Mouse (Mus musculus) frontal cortex, postnatal 10 days (tissue): Measurements from ENCODE around the gene Asap2.

ENCODE experiments used
- DNase-seq, 2 experiments: peaks; one replicate each; pipeline ENCODE4 v3.0.0; 2022; ENCODE audit warnings: low spot score in 2 of 2, mixed read lengths in 1 of 2

Asap2 gene

GRCm38 (mm10) chr12:21133031-21133430, 142.8 kb downstream of the Asap2 start:
- no peak for DNase-seq

GRCm38 (mm10) chr12:21133972-21134859, 144.0 kb downstream of the Asap2 start:
- DNase-seq, result no peak

GRCm38 (mm10) chr12:21135651-21136461, 145.6 kb downstream of the Asap2 start:
- DNase-seq, result no peak

GRCm38 (mm10) chr12:21136462-21136751, 146.1 kb downstream of the Asap2 start:
- peak in 1 of 2 experiments; percentile 50 for DNase-seq

- no peak for DNase-seq
Measured at GRCm38 (mm10) chr12:21139560-21139959, 149.3 kb downstream of the Asap2 start.

GRCm38 (mm10) chr12:21140153-21140552, 149.9 kb downstream of the Asap2 start:
- DNase-seq, result peak in 1 of 2 experiments; percentile 32

- DNase-seq, result no peak
Measured at GRCm38 (mm10) chr12:21140741-21141308, 150.6 kb downstream of the Asap2 start.

GRCm38 (mm10) chr12:21141691-21142300, 151.5 kb downstream of the Asap2 start:
- DNase-seq, result no peak

- no peak for DNase-seq
Measured at GRCm38 (mm10) chr12:21142489-21143254, 152.4 kb downstream of the Asap2 start.

- DNase-seq, result no peak
Measured at GRCm38 (mm10) chr12:21144602-21145001, 154.3 kb downstream of the Asap2 start.

- no peak for DNase-seq
Measured at GRCm38 (mm10) chr12:21145050-21145449, 154.8 kb downstream of the Asap2 start.

GRCm38 (mm10) chr12:21146826-21147225, 156.6 kb downstream of the Asap2 start:
- DNase-seq, result no peak

- no peak for DNase-seq
Measured at GRCm38 (mm10) chr12:21153279-21153707, 163.0 kb downstream of the Asap2 start.

- DNase-seq, result no peak
Measured at GRCm38 (mm10) chr12:21155062-21155461, 164.8 kb downstream of the Asap2 start.

- no peak for DNase-seq
Measured at GRCm38 (mm10) chr12:21159304-21159703, 169.0 kb downstream of the Asap2 start.

- DNase-seq, result no peak
Measured at GRCm38 (mm10) chr12:21160327-21160828, 170.1 kb downstream of the Asap2 start.

- DNase-seq, result no peak
Measured at GRCm38 (mm10) chr12:21161841-21162240, 171.6 kb downstream of the Asap2 start.

GRCm38 (mm10) chr12:21163706-21164105, 173.4 kb downstream of the Asap2 start:
- DNase-seq, result no peak

- no peak for DNase-seq
Measured at GRCm38 (mm10) chr12:21164251-21164650, 174.0 kb downstream of the Asap2 start.

- no peak for DNase-seq
Measured at GRCm38 (mm10) chr12:21165157-21165556, 174.9 kb downstream of the Asap2 start.

- peak in 1 of 2 experiments; percentile 44 for DNase-seq
Measured at GRCm38 (mm10) chr12:21165891-21166342, 175.7 kb downstream of the Asap2 start.
